Mouse (Mus musculus): ENCODE measurements around the gene Klk1b1.
A peak's percentile ranks its signal among the peaks of the same experiment; 100 is the strongest.
"Not testable (repeated sequence)": the region's sequence is repeated elsewhere in the genome, so short reads cannot be mapped to it uniquely, and the experiment has no call there.

Gene Klk1b1

GRCm38 (mm10) chr7:43966451-43966850 is at the start of gene Klk1b1:
Klk1b1 (plus strand) TSS chr7:43966751.
- DNase-seq = no peak

GRCm38 (mm10) chr7:43918426-43918825 is 48.1 kb upstream of the Klk1b1 start:
- no peak for DNase-seq

- no peak for DNase-seq
Observed at GRCm38 (mm10) chr7:43918871-43919270, 47.7 kb upstream of the Klk1b1 start.

- peak; percentile 54 for DNase-seq
Observed at GRCm38 (mm10) chr7:43919559-43920451, 46.7 kb upstream of the Klk1b1 start.

- DNase-seq = no peak
Observed at GRCm38 (mm10) chr7:43920582-43920981, 46.0 kb upstream of the Klk1b1 start.

GRCm38 (mm10) chr7:43921087-43921486 is 45.5 kb upstream of the Klk1b1 start:
- DNase-seq = no peak

GRCm38 (mm10) chr7:43921941-43922340 is 44.6 kb upstream of the Klk1b1 start:
- no peak for DNase-seq

- no peak for DNase-seq
Observed at GRCm38 (mm10) chr7:43925985-43926384, 40.6 kb upstream of the Klk1b1 start.

GRCm38 (mm10) chr7:43928521-43928920 is 38.0 kb upstream of the Klk1b1 start:
- peak; percentile 13 for DNase-seq

GRCm38 (mm10) chr7:43932337-43932736 is 34.2 kb upstream of the Klk1b1 start:
- DNase-seq = no peak

- DNase-seq = no peak
Observed at GRCm38 (mm10) chr7:43933440-43933839, 33.1 kb upstream of the Klk1b1 start, which contains the start of gene Klk15. Klk15 (plus strand) TSS chr7:43933740.

- DNase-seq = no peak
Observed at GRCm38 (mm10) chr7:43934747-43935146, 31.8 kb upstream of the Klk1b1 start.

GRCm38 (mm10) chr7:43936551-43936950 is 30.0 kb upstream of the Klk1b1 start:
- no peak for DNase-seq

- not testable (repeated sequence) for DNase-seq
Observed at GRCm38 (mm10) chr7:43942293-43942692, 24.3 kb upstream of the Klk1b1 start.

GRCm38 (mm10) chr7:43944727-43945264 is 21.8 kb upstream of the Klk1b1 start:
- no peak for DNase-seq

GRCm38 (mm10) chr7:43950364-43950763 is 16.2 kb upstream of the Klk1b1 start, which contains the start of gene Klk1b8:
Klk1b8 (plus strand) TSS chr7:43950664.
- DNase-seq = no peak

GRCm38 (mm10) chr7:43952703-43953102 is 13.8 kb upstream of the Klk1b1 start:
- DNase-seq = no peak

GRCm38 (mm10) chr7:43967058-43967457 is 507 bp downstream of the Klk1b1 start:
- no peak for DNase-seq

GRCm38 (mm10) chr7:43967612-43968011 is 1.1 kb downstream of the Klk1b1 start:
- DNase-seq = no peak

GRCm38 (mm10) chr7:43975761-43976160 is 9.2 kb downstream of the Klk1b1 start, which contains the start of gene Klk1b9:
Klk1b9 (plus strand) TSS chr7:43976061.
- not testable (repeated sequence) for DNase-seq

- DNase-seq = no peak
Observed at GRCm38 (mm10) chr7:43985657-43986056, 19.1 kb downstream of the Klk1b1 start.

GRCm38 (mm10) chr7:43994821-43995220 is 28.3 kb downstream of the Klk1b1 start:
- not testable (repeated sequence) for DNase-seq

- DNase-seq = not testable (repeated sequence)
Observed at GRCm38 (mm10) chr7:43995577-43995976, 29.0 kb downstream of the Klk1b1 start, which contains the start of gene Klk1b11. Klk1b11 (plus strand) TSS chr7:43995877.

- DNase-seq = no peak
Observed at GRCm38 (mm10) chr7:44004847-44005246, 38.3 kb downstream of the Klk1b1 start.
